In the genomic region with DNA sequence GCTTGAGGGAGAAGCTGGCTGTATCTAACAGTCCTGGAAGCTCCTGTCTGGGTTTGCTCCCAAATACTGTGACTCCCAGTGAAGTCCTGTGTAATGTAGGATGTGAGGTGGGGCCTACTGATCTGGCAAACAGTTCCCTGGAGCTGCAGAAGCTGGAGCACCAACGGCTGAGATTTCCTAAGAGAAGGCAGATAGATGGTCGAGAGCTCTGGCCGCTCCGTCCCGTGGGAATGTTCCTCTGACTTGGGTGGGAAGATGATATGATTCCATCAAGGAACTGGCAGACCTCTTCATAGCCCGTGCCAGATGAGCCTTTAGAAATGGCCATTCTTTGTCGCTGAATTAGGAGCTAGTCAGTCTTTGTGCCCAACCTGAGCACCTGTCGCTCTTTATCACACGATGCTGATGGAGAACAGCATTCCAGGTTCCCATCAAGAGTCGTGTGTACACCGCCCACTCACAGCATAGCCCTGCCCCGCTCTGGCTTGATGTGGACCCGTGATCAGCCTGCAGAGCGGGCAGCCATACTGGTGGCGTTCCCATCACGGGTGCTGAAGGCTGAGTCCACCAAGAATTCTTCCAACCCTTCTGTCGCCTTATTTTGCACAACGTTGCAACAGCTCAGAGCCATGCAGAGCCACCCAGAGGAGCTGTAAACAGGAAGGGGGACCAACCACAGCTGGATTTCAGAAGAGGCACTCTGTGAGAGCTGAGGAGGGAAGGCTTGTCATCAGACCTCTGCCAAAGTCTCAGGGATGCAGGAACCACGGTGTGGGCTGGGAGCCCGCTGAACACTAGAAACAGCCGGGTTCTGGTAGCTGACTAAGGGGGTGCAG, we compare ENCODE assay signal across 15 mouse cellular contexts.
DNase-seq lines count a peak whose midpoint lies in the region; ATAC-seq and TF ChIP-seq lines count a peak whose summit lies in the region.
"Had no signal": no experiment of that assay in that cellular context is flagged by ENCODE, and none has a peak within 500 bp of the region (broad histone marks: within the 10 kb centered on the region; RNA-seq: fewer than 3 reads in every experiment).

No protein-coding gene starts in this region.

- H3K36me3 ChIP-seq in liver, postnatal 0 days (replicated peaks; ENCODE audit: insufficient read depth, low read length) = no peaks in the 10 kb centered on the region
- no peaks in the 10 kb centered on the region for H3K36me3 ChIP-seq in liver, embryonic 12.5 days
- no peaks in the 10 kb centered on the region for H3K36me3 ChIP-seq in myocyte (ENCODE audit: control insufficient read depth, insufficient read depth)
- H3K36me3 ChIP-seq: heart, embryonic 12.5 days; hindbrain, embryonic 13.5 days; neural tube, embryonic 15.5 days had no signal

- ATAC-seq in liver, postnatal 0 days = no peak; the same call in 1 of the 2 replicates
- ATAC-seq in liver, embryonic 12.5 days = no peak
- peak; percentile 42 for ATAC-seq in common myeloid progenitor, adult 5-6 weeks (replicated peaks; ENCODE audit: low read depth, poor library complexity, severe bottlenecking)
- ATAC-seq: midbrain, embryonic 16.5 days; Patski had no signal

- H3K9ac ChIP-seq in liver, postnatal 0 days (replicated peaks) = no peak overlapping the region
- H3K9ac ChIP-seq in liver, embryonic 12.5 days = no peak overlapping the region
- H3K9ac ChIP-seq: heart, embryonic 12.5 days; hindbrain, embryonic 13.5 days; neural tube, embryonic 15.5 days had no signal

- no peak for DNase-seq in liver, postnatal 0 days
- DNase-seq in fibroblast of lung, adult 2 months (ENCODE audit: low read depth) = peak; percentile 49
- DNase-seq in adrenal gland, adult 2 months = no peak
- no peak for DNase-seq in cerebellum, adult 9-10 months
- DNase-seq: kidney, adult 11 months; right cerebral cortex, adult 18-20 months had no signal

- H3K4me1 ChIP-seq in liver, postnatal 0 days (ENCODE audit: insufficient read depth) = peaks cover 31% of the 10 kb centered on the region
- peaks cover 55% of the 10 kb centered on the region for H3K4me1 ChIP-seq in liver, embryonic 12.5 days

- no peak for TF ChIP-seq POLR2A in myocyte (IDR thresholded peaks at IDR 0.05; ENCODE audit: insufficient read length, low read depth)

- 0 out of 2 replicates have a peak overlapping the region, but pooled peaks have one; percentile 6 for H3K27ac ChIP-seq in liver, postnatal 0 days (ENCODE audit: low read depth)
- H3K27ac ChIP-seq in liver, embryonic 12.5 days = no peak overlapping the region
- H3K27ac ChIP-seq: hindbrain, embryonic 13.5 days; neural tube, embryonic 15.5 days had no signal

- no peaks in the 10 kb centered on the region for H3K9me3 ChIP-seq in liver, postnatal 0 days (ENCODE audit: low read length)
- H3K9me3 ChIP-seq in liver, embryonic 12.5 days (replicated peaks) = no peaks in the 10 kb centered on the region
- H3K9me3 ChIP-seq: heart, embryonic 12.5 days; hindbrain, embryonic 13.5 days; neural tube, embryonic 15.5 days had no signal

- no peak overlapping the region for H3ac ChIP-seq in myocyte (ENCODE audit: control insufficient read depth, insufficient read length)

- WGBS in liver, postnatal 0 days (ENCODE audit: insufficient replicate concordance) = 65% methylated on average over 21 of the region's 21 CpGs
- 65% methylated on average over 21 of the region's 21 CpGs for WGBS in liver, embryonic 12.5 days (ENCODE audit: insufficient replicate concordance)

- no peaks in the 10 kb centered on the region for H3K79me2 ChIP-seq in myocyte (ENCODE audit: control insufficient read depth, insufficient read depth)

- H3K27me3 ChIP-seq in liver, postnatal 0 days (ENCODE audit: insufficient read depth, low read length) = no peaks in the 10 kb centered on the region
- no peaks in the 10 kb centered on the region for H3K27me3 ChIP-seq in liver, embryonic 12.5 days (replicated peaks)
- no peaks in the 10 kb centered on the region for H3K27me3 ChIP-seq in myocyte (ENCODE audit: control insufficient read depth, insufficient read depth, insufficient read length)
- H3K27me3 ChIP-seq: heart, embryonic 12.5 days; hindbrain, embryonic 13.5 days; neural tube, embryonic 15.5 days; Patski had no signal

- no peak for TF ChIP-seq EP300 in liver, postnatal 0 days (IDR thresholded peaks at IDR 0.05; ENCODE audit: low read depth)

- no peak for TF ChIP-seq CTCF in liver, postnatal 0 days (IDR thresholded peaks at IDR 0.05; ENCODE audit: low read depth)

- 0 out of 2 replicates have a peak overlapping the region, but pooled peaks have one; percentile 6 for H3K4me2 ChIP-seq in liver, postnatal 0 days (ENCODE audit: low read depth, low read length)
- H3K4me2 ChIP-seq in liver, embryonic 12.5 days = no peak overlapping the region
- no peak overlapping the region for H3K4me2 ChIP-seq in myocyte (ENCODE audit: low read depth)
- H3K4me2 ChIP-seq: heart, embryonic 12.5 days; hindbrain, embryonic 13.5 days; neural tube, embryonic 15.5 days had no signal

- no peak overlapping the region for H3K4me3 ChIP-seq in liver, postnatal 0 days (ENCODE audit: low read depth, low read length)
- H3K4me3 ChIP-seq in liver, embryonic 12.5 days = no peak overlapping the region
- no peak overlapping the region for H3K4me3 ChIP-seq in myocyte
- H3K4me3 ChIP-seq: erythroblast, embryonic 14.5 days; heart, embryonic 12.5 days; hindbrain, embryonic 13.5 days; neural tube, embryonic 15.5 days had no signal

TF ChIP-seq in myocyte, 11 proteins besides CTCF, POLR2A, EP300 and RAD21:
- TF ChIP-seq E2F4 (IDR thresholded peaks at IDR 0.05; ENCODE audit: insufficient read depth) (no peak), CEBPB (IDR thresholded peaks at IDR 0.05; ENCODE audit: insufficient read depth, poor library complexity, severe bottlenecking) (no peak), USF1 (IDR thresholded peaks at IDR 0.05; ENCODE audit: low read depth) (no peak), MYOD1 (IDR thresholded peaks at IDR 0.05; ENCODE audit: control insufficient read depth in 1 of 3, insufficient read length in 2 of 3, low read depth in 2 of 3) (peak in 2 of 3 experiments; percentile 53 to 59), REST (IDR thresholded peaks at IDR 0.05; ENCODE audit: insufficient read depth, insufficient read length) (no peak)
